Comparison of ENCODE assay signal across 8 mouse cellular contexts in the genomic region with DNA sequence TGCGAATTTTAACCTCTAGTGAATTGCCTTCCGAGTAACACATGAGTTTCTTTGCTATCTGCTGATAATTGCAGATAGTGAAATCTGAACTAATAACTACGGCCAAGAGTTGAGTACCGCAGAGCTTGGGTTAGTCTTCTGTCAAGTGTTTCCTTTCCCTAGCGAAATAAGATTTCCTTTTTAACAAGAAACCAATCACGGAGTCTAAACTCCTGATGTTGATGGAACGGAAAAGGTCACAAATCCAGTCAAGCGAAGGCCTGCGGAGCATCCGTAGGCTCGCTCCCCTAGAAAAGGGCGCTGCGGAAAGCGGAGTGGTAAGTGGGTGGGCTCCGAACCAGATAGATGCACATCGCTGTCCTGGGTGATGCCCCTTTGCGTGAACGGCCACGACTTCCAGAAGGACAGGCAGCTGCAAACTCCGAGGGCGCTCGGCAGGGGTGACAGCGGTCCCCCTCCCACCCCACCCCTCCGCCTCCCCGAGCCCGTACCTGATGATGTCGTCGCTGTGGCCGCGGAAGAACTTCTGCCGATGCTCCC. TPM values are rescaled to one million over a fixed set of nuclear protein-coding genes. Genes with fewer than 3 reads are reported as not detected.
DNase-seq lines count a peak whose midpoint lies in the region; ATAC-seq and TF ChIP-seq lines count a peak whose summit lies in the region.

No protein-coding gene starts in this region.

- peak overlapping the region; percentile 82 for H3K27ac ChIP-seq in hindbrain, embryonic 11.5 days (ENCODE audit: low read depth, low read length)
- no peak overlapping the region for H3K27ac ChIP-seq in liver, embryonic 14.5 days
- peak overlapping the region; percentile 62; the same call in 1 of the 2 replicates for H3K27ac ChIP-seq in neural tube, embryonic 12.5 days

- H3K9me3 ChIP-seq in hindbrain, embryonic 11.5 days (ENCODE audit: control insufficient read depth, low read length): no peaks in the 10 kb centered on the region
- H3K9me3 ChIP-seq in liver, embryonic 14.5 days (ENCODE audit: control insufficient read depth, low read length): no peaks in the 10 kb centered on the region
- no peaks in the 10 kb centered on the region for H3K9me3 ChIP-seq in neural tube, embryonic 12.5 days

- 2% methylated on average over 31 of the region's 31 CpGs for WGBS in hindbrain, embryonic 11.5 days
- 3% methylated on average over 31 of the region's 31 CpGs for WGBS in liver, embryonic 14.5 days (ENCODE audit: insufficient replicate concordance)
- WGBS in neural tube, embryonic 12.5 days: 2% methylated on average over 31 of the region's 31 CpGs

- no peaks in the 10 kb centered on the region for H3K27me3 ChIP-seq in hindbrain, embryonic 11.5 days (ENCODE audit: control insufficient read depth, insufficient read depth, low read length)
- H3K27me3 ChIP-seq in liver, embryonic 14.5 days (ENCODE audit: control insufficient read depth, insufficient read depth, low read length): peaks cover 22% of the 10 kb centered on the region
- no peaks in the 10 kb centered on the region for H3K27me3 ChIP-seq in neural tube, embryonic 12.5 days (replicated peaks)

- H3K4me1 ChIP-seq in hindbrain, embryonic 11.5 days (replicated peaks; ENCODE audit: control insufficient read depth, insufficient read depth, low read length): no peaks in the 10 kb centered on the region
- no peaks in the 10 kb centered on the region for H3K4me1 ChIP-seq in liver, embryonic 14.5 days (replicated peaks; ENCODE audit: control insufficient read depth in 2 of 2, insufficient read depth in 2 of 2, low read length in 1 of 2)
- peaks cover 5% of the 10 kb centered on the region; the same call in 1 of the 2 replicates for H3K4me1 ChIP-seq in neural tube, embryonic 12.5 days

- no peak for TF ChIP-seq EP300 in liver, embryonic 14.5 days (IDR thresholded peaks at IDR 0.05; ENCODE audit: low read depth)

- H3K36me3 ChIP-seq in hindbrain, embryonic 11.5 days (ENCODE audit: control insufficient read depth, insufficient read depth, low read length): no peaks in the 10 kb centered on the region
- H3K36me3 ChIP-seq in liver, embryonic 14.5 days (replicated peaks; ENCODE audit: control insufficient read depth, insufficient read depth, low read depth): no peaks in the 10 kb centered on the region
- H3K36me3 ChIP-seq in neural tube, embryonic 12.5 days: no peaks in the 10 kb centered on the region

- peak overlapping the region; percentile 69 for H3K4me3 ChIP-seq in hindbrain, embryonic 11.5 days (ENCODE audit: low read depth, low read length)
- peak overlapping the region; percentile 53 to 71 for H3K4me3 ChIP-seq in liver, embryonic 14.5 days (ENCODE audit: insufficient read depth in 1 of 2, low read depth in 2 of 2, low read length in 2 of 2)
- H3K4me3 ChIP-seq in neural tube, embryonic 12.5 days: peak overlapping the region; percentile 87

- H3K9ac ChIP-seq in hindbrain, embryonic 11.5 days (ENCODE audit: low read depth, low read length): peak overlapping the region; percentile 60
- no peak overlapping the region for H3K9ac ChIP-seq in liver, embryonic 14.5 days (replicated peaks)
- peak overlapping the region; percentile 77 for H3K9ac ChIP-seq in neural tube, embryonic 12.5 days

- no peak for TF ChIP-seq CTCF in liver, embryonic 14.5 days (IDR thresholded peaks at IDR 0.05; ENCODE audit: low read depth)

- peak; percentile 49 for ATAC-seq in hindbrain, embryonic 11.5 days (ENCODE audit: low FRiP score)
- no peak for ATAC-seq in liver, embryonic 14.5 days (ENCODE audit: insufficient read depth)
- ATAC-seq in neural tube, embryonic 12.5 days (ENCODE audit: low FRiP score, low read depth): peak; percentile 51

- DNase-seq in embryo, embryonic 10 days (ENCODE audit: low spot score): peak; percentile 60
- DNase-seq in embryo, embryonic 9.5 days (ENCODE audit: extremely low spot score): no peak
- peak; percentile 21 for DNase-seq in urinary bladder, adult 2 months (ENCODE audit: low spot score)
- DNase-seq in urinary bladder, postnatal 25 days (ENCODE audit: low spot score): no peak
- DNase-seq in hindbrain, embryonic 11.5 days (ENCODE audit: low spot score): peak; percentile 67
- DNase-seq in liver, embryonic 14.5 days (ENCODE audit: low read depth in 3 of 3, low spot score in 3 of 3): no peak
- DNase-seq in spleen, adult 12 weeks (ENCODE audit: low spot score): no peak

- H3K4me2 ChIP-seq in hindbrain, embryonic 11.5 days (replicated peaks; ENCODE audit: low read depth, low read length): peak overlapping the region; percentile 64
- peak overlapping the region; percentile 84 for H3K4me2 ChIP-seq in liver, embryonic 14.5 days (ENCODE audit: low read depth)
- H3K4me2 ChIP-seq in neural tube, embryonic 12.5 days (replicated peaks): peak overlapping the region; percentile 79

RNA-seq across cellular contexts. Expression of a gene that starts 0.9 kb away (rescaled TPM):
- 9.7 and 10.4 TPM in 2 replicates for polyA plus RNA-seq in urinary bladder, adult 2 months (2012; rRNA removed)
- polyA plus RNA-seq in hindbrain, embryonic 11.5 days (2014; fragmentation: Nextera tagmentation; extraction: Ambion mirVana): 15.8 and 21.9 TPM in 2 replicates
- polyA plus RNA-seq in liver, embryonic 14.5 days (2012; rRNA removed): 0.74 and 1.1 TPM in 2 replicates
- 0.22 and 0.71 TPM in 2 replicates for polyA plus RNA-seq in liver, embryonic 14.5 days (2014; fragmentation: Nextera tagmentation; extraction: Ambion mirVana)
- polyA plus RNA-seq in neural tube, embryonic 12.5 days (2016; fragmentation: Nextera tagmentation; extraction: Ambion mirVana): 16.1 and 16.8 TPM in 2 replicates

RNA-seq across cellular contexts. Expression of a gene that starts 20.0 kb away (rescaled TPM):
- polyA plus RNA-seq in urinary bladder, adult 2 months (2012; rRNA removed): 32.2 and 35.1 TPM in 2 replicates
- polyA plus RNA-seq in hindbrain, embryonic 11.5 days (2014; fragmentation: Nextera tagmentation; extraction: Ambion mirVana): 40.4 and 43.4 TPM in 2 replicates
- 1.8 TPM in 2 replicates for polyA plus RNA-seq in liver, embryonic 14.5 days (2012; rRNA removed)
- polyA plus RNA-seq in liver, embryonic 14.5 days (2014; fragmentation: Nextera tagmentation; extraction: Ambion mirVana): 1.8 and 2.2 TPM in 2 replicates
- 34.3 and 36.1 TPM in 2 replicates for polyA plus RNA-seq in neural tube, embryonic 12.5 days (2016; fragmentation: Nextera tagmentation; extraction: Ambion mirVana)

Comparison
In these comparisons a context has a peak if more than half of its experiments do, and no peak if none do; other contexts are left out.
1. DNase-seq: peak in embryo, embryonic 10 days (single experiment), urinary bladder, adult 2 months (single experiment) and hindbrain, embryonic 11.5 days (single experiment); none in embryo, embryonic 9.5 days (single experiment), urinary bladder, postnatal 25 days (single experiment), liver, embryonic 14.5 days (0 of 3) and spleen, adult 12 weeks (single experiment).
2. RNA of a gene that starts 20.0 kb away (polyA plus RNA-seq): 40.4 to 43.4 TPM in hindbrain, embryonic 11.5 days, 32.2 to 35.1 TPM in urinary bladder, adult 2 months and 34.3 to 36.1 TPM in neural tube, embryonic 12.5 days; 1.8 to 2.2 TPM in liver, embryonic 14.5 days; every median in the first group is over 10 times any median in the second.
3. Peak in every context shown above with its lines, with median percentiles within 50 percentile points of each other: H3K4me2 ChIP-seq and H3K4me3 ChIP-seq.